Mouse (Mus musculus): ENCODE measurements at regions not wholly inside any gene's neighbourhood (a gene's known extent, or its start where the extent isn't known, plus 50 kb on each side); places are given as distances from the start of the nearest gene placed in this dataset.

- DNase-seq: no peak
Measured at GRCm38 (mm10) chrX:70261360-70261759, 103.5 kb downstream of the Ids start.

GRCm38 (mm10) chrX:70216011-70216410, 148.9 kb downstream of the Ids start:
- DNase-seq: no peak

DNA sequence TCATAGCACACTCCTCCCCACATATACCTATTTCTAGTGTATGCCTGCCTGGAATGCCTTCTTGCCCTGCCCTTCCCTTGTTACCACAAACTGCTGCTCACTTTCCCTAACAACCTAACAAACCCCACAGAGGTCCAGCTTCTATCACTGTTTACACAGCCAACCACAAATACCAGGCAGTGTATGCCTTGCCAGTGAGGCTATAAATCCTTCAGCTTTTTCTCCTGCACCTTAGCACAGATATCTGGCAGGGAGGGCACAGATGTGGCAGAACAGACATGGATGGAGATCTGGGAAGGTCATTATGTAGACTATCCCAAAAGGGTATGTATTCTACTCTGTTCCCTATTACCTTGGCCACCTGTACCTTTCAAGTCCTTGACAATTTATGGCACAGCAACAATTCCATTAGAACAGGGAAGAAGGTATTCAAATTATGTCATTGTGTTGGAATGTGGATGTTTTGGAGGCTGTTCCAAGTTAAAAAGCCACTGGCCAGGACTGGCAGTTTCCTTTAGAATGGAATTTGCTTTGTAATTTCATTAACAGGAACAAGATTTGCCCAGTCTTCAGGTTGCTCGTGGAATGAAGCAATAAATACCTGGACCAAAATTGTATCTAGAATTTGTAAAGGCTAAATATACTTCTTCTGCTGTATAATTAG, 180.3 kb downstream of the Ids start:
- DNase-seq: peak; percentile 1

DNA sequence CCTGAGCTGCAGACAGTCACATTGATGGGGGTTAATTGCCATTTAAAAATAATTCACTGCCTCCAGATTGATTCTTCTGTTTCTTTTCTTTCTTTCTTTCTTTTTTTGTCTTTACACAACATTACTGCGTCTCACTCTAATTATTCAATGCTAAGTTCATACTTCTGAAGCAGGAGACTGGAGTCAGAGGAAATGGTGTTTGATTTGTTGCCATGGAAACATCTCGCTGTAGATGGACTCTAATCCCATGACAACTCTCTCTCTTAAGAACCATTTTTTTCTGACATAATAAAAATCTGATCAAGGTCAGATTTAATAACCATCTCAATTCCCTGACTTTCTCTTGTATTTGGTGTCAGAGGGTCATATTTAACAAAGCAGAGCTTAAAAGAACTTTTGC, 195.1 kb downstream of the Ids start:
- DNase-seq: no peak

DNA sequence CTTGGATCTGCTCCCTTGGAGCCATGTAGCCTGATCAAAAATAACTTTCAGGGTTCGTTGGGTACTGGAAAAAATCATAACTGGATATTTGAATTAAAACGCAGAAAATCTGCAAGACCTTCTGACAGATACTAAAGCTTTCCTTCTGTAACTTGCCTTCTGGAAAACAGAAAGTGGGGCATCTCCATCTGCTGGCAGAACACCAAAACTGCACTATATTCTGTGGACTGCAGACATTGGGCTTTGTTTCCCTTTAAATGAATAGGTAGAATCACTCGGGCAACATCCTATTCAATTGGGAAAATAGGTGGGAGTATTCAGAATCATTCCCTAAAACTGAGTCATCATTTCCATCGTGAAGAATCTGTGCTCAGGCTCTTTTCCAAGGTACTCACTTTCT, 203.9 kb downstream of the Ids start:
- peak; percentile 16 for DNase-seq

Measured in lung, postnatal 10 days (tissue).